ENCODE assay signal across 7 mouse cellular contexts in the genomic region with DNA sequence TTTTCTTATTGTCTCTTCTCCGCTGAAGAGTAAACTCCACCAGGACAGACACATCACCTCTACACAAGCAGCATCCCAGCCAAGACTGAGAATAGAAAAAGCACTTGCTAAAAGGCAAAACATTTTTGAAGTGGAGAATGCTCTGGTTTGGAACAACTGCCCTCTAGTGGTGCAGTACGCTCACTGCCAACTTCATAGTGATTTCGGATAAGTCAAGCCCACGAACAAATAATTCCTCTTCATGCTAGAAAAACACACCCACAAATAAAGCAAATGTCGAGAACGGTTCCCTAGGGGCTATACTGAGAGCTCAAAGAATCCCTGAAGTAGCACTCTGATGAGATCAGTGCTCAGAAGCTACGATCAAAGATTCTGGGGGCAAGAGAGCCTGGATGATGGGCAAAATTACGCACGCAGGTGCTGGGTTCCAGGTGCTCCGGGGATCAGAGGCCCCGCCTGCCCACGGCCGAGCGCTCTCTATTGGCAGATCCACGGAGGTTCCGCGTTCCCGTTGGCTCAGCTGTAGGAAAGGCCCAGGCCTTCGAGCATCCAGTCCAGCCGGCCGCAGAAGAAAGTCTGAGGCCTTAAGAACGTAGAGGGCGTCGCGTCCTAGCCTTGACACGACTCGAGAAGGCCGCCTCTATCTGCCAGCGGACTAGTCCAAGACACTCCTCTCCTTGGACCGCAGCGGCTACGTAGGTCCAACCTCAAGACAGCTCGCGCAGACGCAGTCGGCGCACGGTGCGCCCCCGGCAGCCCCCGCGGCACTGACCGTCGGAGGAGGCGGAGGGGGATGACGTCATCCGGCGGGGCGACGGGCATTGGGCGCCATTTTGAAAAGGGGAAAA. TPM values are rescaled to one million over a fixed set of nuclear protein-coding genes. Genes with fewer than 3 reads are reported as not detected.
DNase-seq lines count a peak whose midpoint lies in the region; ATAC-seq lines count a peak whose summit lies in the region.

A gene (plus strand): TSS at position 536 of the 848 bp plus-strand sequence.
A gene (minus strand): TSS at position 730 of the 848 bp plus-strand sequence.

- peak within 1 kb of the TSS; percentile 92 for H3K27ac ChIP-seq in embryonic facial prominence, embryonic 12.5 days
- H3K27ac ChIP-seq in limb, embryonic 11.5 days (replicated peaks; ENCODE audit: low read depth, low read length) = peak within 1 kb of the TSS; percentile 84
- peak within 1 kb of the TSS; percentile 91 for H3K27ac ChIP-seq in midbrain, embryonic 14.5 days (replicated peaks; ENCODE audit: low read depth, low read length)

- H3K4me3 ChIP-seq in embryonic facial prominence, embryonic 12.5 days = peak within 1 kb of the TSS; percentile 100
- peak within 1 kb of the TSS; percentile 100 for H3K4me3 ChIP-seq in limb, embryonic 11.5 days (ENCODE audit: low read depth, low read length)
- peak within 1 kb of the TSS; percentile 99 for H3K4me3 ChIP-seq in midbrain, embryonic 14.5 days (replicated peaks; ENCODE audit: low read depth, low read length)

- H3K4me2 ChIP-seq in embryonic facial prominence, embryonic 12.5 days (replicated peaks) = peak within 1 kb of the TSS; percentile 90
- H3K4me2 ChIP-seq in limb, embryonic 11.5 days (ENCODE audit: low read depth, severe bottlenecking) = peak within 1 kb of the TSS; percentile 77
- peak within 1 kb of the TSS; percentile 78 for H3K4me2 ChIP-seq in midbrain, embryonic 14.5 days (ENCODE audit: low read length)

- peak within 1 kb of the TSS; percentile 98 for H3K9ac ChIP-seq in embryonic facial prominence, embryonic 12.5 days
- peak within 1 kb of the TSS; percentile 95 for H3K9ac ChIP-seq in limb, embryonic 11.5 days (ENCODE audit: low read length)
- peak within 1 kb of the TSS; percentile 97 for H3K9ac ChIP-seq in midbrain, embryonic 14.5 days (replicated peaks; ENCODE audit: low read length)

- peaks cover 30% of the 10 kb centered on the region for H3K4me1 ChIP-seq in embryonic facial prominence, embryonic 12.5 days
- H3K4me1 ChIP-seq in limb, embryonic 11.5 days (ENCODE audit: control insufficient read depth, insufficient read depth, low read length) = peaks cover 8% of the 10 kb centered on the region; the same call in 1 of the 2 replicates
- H3K4me1 ChIP-seq in midbrain, embryonic 14.5 days (ENCODE audit: control insufficient read depth, insufficient read depth, low read length) = peaks cover 44% of the 10 kb centered on the region

- H3K9me3 ChIP-seq in embryonic facial prominence, embryonic 12.5 days = no peaks in the 10 kb centered on the region
- no peaks in the 10 kb centered on the region for H3K9me3 ChIP-seq in limb, embryonic 11.5 days (ENCODE audit: control insufficient read depth, low read length)
- no peaks in the 10 kb centered on the region for H3K9me3 ChIP-seq in midbrain, embryonic 14.5 days (ENCODE audit: control insufficient read depth, low read length)

- H3K27me3 ChIP-seq in embryonic facial prominence, embryonic 12.5 days = no peaks in the 10 kb centered on the region
- no peaks in the 10 kb centered on the region for H3K27me3 ChIP-seq in limb, embryonic 11.5 days (ENCODE audit: control insufficient read depth, insufficient read depth, low read length)
- H3K27me3 ChIP-seq in midbrain, embryonic 14.5 days (ENCODE audit: control insufficient read depth, insufficient read depth, low read length) = no peaks in the 10 kb centered on the region

- peak; percentile 90 for ATAC-seq in embryonic facial prominence, embryonic 12.5 days (ENCODE audit: insufficient number of reproducible peaks, insufficient read depth, low FRiP score, low TSS enrichment)
- ATAC-seq in limb, embryonic 11.5 days (ENCODE audit: insufficient number of reproducible peaks, low FRiP score, low TSS enrichment, low read depth) = peak; percentile 91
- ATAC-seq in midbrain, embryonic 14.5 days (ENCODE audit: low FRiP score, low TSS enrichment) = peak; percentile 93

- H3K36me3 ChIP-seq in embryonic facial prominence, embryonic 12.5 days = peaks cover 14% of the 10 kb centered on the region; the same call in 1 of the 2 replicates
- H3K36me3 ChIP-seq in limb, embryonic 11.5 days (ENCODE audit: control insufficient read depth, insufficient read depth, low read length) = peaks cover 2% of the 10 kb centered on the region; the same call in 1 of the 2 replicates
- peaks cover 11% of the 10 kb centered on the region for H3K36me3 ChIP-seq in midbrain, embryonic 14.5 days (ENCODE audit: control insufficient read depth, insufficient read depth, low read length)

- DNase-seq in adrenal gland, postnatal 25 days = peak; percentile 98
- peak; percentile 100 for DNase-seq in heart, adult 11 months
- peak; percentile 96 for DNase-seq in kidney, adult 18-20 months
- DNase-seq in limb, embryonic 11.5 days (ENCODE audit: low spot score) = peak; percentile 98
- DNase-seq in midbrain, embryonic 14.5 days = peak; percentile 99
- DNase-seq in spleen, adult 18-20 months = peak; percentile 94 to 95

- under 1% methylated on average over 51 of the region's 51 CpGs for WGBS in embryonic facial prominence, embryonic 12.5 days
- under 1% methylated on average over 51 of the region's 51 CpGs for WGBS in limb, embryonic 11.5 days
- under 1% methylated on average over 51 of the region's 51 CpGs for WGBS in midbrain, embryonic 14.5 days

RNA-seq across cellular contexts. Expression of the first gene that starts in this region (rescaled TPM):
- 66.1 and 74.6 TPM in 2 replicates for total RNA-seq in adrenal gland, postnatal 25 days (2021)
- polyA plus RNA-seq in embryonic facial prominence, embryonic 12.5 days (2016; fragmentation: Nextera tagmentation; extraction: Ambion mirVana) = 51.7 and 57.6 TPM in 2 replicates
- polyA plus RNA-seq in limb, embryonic 11.5 days (2014; fragmentation: Nextera tagmentation; extraction: Ambion mirVana) = 70.1 and 71.3 TPM in 2 replicates
- polyA plus RNA-seq in midbrain, embryonic 14.5 days (2014; fragmentation: Nextera tagmentation; extraction: Ambion mirVana) = 95.8 and 100 TPM in 2 replicates

RNA-seq across cellular contexts. Expression of the second gene that starts in this region (rescaled TPM):
- total RNA-seq in adrenal gland, postnatal 25 days (2021) = 29.6 and 32.1 TPM in 2 replicates
- 12.6 and 14.4 TPM in 2 replicates for polyA plus RNA-seq in embryonic facial prominence, embryonic 12.5 days (2016; fragmentation: Nextera tagmentation; extraction: Ambion mirVana)
- polyA plus RNA-seq in limb, embryonic 11.5 days (2014; fragmentation: Nextera tagmentation; extraction: Ambion mirVana) = 12.2 and 12.9 TPM in 2 replicates
- polyA plus RNA-seq in midbrain, embryonic 14.5 days (2014; fragmentation: Nextera tagmentation; extraction: Ambion mirVana) = 28.6 and 29.4 TPM in 2 replicates

Comparison
In these comparisons a context has a peak if more than half of its experiments do, and no peak if none do; other contexts are left out.
1. Peak in every context shown above with its lines: DNase-seq, ATAC-seq, H3K4me3 ChIP-seq and H3K27ac ChIP-seq.